Mouse (Mus musculus) MEL-GATA-1-ER (cell line): ENCODE measurements around the gene Rhobtb3.

Experiments
- DNase-seq: peaks from one replicate; pipeline ENCODE4 v3.0.0-alpha.2; 2012; ENCODE audit warnings: low read depth; ENCODE audit errors: extremely low read depth

Gene Rhobtb3

DNA sequence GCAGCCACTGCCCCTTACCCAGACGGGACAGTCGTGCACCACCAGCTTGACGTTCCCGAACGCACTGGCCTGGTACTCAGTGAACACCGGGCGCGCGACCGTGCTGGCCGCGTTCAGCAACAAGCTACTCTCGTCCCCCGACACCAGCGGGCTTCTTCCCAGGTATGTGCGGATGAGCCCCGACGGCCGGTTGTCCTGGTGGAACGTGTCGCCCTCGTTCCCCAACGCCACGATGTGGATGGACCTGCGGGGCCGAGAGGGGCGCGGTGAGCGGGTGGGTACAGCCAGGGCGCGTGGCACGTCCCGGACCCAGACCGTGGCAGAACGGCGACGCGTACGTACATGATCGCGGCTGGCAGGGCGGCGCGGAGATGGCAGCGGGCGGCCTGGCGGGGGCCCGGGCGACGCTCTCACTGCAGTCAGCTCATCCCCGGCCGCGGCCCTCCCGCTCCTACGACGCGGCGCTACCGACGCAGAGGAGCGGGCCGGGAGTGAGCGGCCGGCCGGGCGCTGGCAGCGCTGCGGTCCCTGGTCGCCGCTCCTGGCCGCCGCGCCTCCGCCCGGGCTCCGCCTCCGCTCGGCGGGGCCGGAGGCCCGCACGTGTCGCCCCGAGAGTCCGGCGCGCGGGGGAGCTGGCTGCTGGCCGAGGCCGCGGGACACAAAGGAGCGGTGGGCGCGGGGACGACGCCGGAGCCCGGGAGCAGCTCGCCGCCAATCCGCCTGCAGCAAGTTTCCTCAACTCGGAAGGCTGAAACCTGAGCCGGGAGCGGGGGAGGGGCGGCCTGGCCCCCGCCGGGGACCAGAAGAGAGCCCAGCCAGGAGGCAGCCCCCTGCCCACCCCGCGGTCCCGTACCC, at the start of gene Rhobtb3:
Rhobtb3 (minus strand) TSS at position 737 of the 855 bp plus-strand sequence.
- DNase-seq, result no peak

- DNase-seq, result no peak
These were observed 48.7 kb upstream of the Rhobtb3 start for GRCm38 (mm10) chr13:75992169-75993028.

DNA sequence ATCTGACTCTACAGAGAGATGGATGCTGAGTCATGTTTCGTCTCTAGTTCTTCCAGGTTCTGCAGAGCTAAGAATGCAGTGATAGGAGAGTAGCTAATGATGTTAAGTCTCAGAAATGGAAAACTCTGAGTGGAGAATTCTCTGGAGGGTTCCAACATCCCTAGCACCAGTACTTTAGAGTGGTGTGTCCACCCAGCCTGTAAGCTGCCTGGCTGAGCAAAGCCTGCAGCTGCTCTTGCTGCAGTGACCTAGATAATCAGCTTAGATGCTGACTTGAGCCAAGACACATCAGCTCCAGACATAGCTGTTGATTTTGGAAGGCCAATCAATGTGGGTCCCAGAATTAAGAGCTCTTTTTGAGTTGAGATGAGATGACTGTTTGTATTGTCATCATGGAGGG, 44.4 kb upstream of the Rhobtb3 start:
- DNase-seq, result no peak

DNA sequence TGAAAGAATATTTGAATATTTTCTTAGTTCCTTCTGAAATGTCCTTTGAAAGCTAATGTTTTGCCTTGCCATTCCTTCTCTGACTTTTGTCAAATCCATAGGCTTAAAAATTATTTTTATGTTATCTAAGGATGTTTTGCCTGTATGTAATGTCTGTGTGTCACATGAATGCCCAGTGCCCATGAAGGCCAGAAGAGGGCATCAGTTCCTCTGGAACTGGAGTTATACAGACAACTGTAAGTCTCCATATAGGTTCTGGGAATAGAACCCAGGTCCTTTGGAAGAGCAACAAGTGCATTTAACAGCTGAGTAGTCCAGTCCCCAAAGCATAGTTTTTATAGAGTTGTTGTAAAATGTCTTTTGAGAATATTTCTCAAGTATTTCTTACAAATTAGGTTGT, 38.2 kb upstream of the Rhobtb3 start:
- peak; percentile 10 for DNase-seq

DNA sequence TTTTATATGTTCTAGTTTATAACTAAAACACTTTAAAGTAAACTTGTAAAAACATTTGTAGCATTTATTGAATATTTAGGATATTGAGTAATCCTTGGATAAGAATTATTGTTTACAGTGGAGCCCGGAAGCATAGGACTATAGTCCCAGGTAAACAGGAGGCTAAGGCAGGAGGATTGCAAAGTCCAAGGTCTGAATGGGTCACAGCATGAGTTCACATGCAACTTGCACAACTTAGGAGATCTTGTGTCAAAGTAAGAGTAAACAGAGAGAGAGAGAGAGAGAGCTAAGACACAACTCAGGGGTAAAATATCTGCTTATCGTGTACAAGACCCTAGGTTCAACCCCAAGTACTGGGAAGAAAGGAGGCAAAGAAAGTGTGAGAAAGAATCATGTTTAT, 32.9 kb upstream of the Rhobtb3 start:
- no peak for DNase-seq

DNA sequence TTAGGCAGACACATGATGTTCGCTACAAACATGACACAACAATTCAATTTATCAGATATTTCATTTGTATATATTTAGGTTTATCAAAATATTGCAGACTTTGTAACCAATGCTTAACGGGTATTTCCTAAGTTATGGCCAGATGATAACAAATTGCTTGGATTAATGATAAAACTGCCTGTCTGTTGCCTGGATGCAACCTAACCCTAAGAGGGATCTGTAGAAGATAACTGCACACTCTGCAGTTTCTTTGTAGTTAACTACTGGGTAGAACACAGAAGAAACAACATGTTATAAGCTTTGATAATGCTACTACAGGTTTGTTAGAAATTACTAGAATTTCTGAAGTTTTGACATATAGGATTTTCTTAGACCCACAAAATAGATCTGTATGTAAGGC, 32.5 kb upstream of the Rhobtb3 start:
- DNase-seq, result no peak

DNA sequence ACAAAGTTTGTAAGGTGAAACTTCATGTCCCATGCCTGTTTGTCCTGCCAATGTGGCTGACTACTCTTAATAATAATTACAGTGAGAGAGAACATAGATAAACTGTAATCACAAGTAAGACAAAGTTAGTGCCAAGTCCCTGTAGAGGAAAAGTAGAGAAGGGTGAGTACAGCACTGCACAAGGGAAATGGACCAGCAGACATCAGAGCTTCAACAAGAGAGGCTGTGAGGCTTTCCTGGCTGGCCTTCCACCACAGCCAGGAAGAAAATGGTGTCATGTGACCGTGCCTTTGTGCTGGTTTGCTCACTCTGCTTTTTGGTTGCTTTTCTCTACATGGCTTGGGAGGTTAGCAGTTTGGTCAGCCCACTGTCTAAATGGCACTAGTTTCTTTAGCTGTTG, 31.9 kb upstream of the Rhobtb3 start:
- no peak for DNase-seq

GRCm38 (mm10) chr13:75974481-75974880, 30.8 kb upstream of the Rhobtb3 start:
- DNase-seq, result no peak

GRCm38 (mm10) chr13:75966850-75967249, 23.1 kb upstream of the Rhobtb3 start, which contains the start of gene Spata9:
TSS of gene Spata9 (plus strand) at chr13:75967150.
- no peak for DNase-seq

GRCm38 (mm10) chr13:75955357-75955992, 11.8 kb upstream of the Rhobtb3 start:
- DNase-seq, result no peak

DNA sequence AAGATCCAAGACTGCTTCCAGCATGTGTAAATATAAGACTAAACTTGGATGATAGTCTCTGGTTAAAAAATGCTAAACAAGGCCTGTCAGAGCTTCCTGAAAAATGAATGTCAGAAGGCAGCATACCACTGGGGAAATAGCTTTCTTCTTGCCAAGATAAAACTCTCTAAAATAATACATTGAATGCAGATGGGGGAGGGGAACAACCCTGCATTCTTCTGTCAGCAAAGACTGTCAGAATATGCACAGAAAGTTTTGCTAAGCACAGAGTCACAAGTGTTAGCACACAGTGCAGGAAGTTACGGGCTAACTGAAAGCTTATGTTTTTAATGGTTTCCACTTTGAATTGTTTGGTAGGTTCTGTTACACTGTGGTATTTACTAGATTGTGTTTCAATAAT, 6.6 kb upstream of the Rhobtb3 start:
- no peak for DNase-seq

DNA sequence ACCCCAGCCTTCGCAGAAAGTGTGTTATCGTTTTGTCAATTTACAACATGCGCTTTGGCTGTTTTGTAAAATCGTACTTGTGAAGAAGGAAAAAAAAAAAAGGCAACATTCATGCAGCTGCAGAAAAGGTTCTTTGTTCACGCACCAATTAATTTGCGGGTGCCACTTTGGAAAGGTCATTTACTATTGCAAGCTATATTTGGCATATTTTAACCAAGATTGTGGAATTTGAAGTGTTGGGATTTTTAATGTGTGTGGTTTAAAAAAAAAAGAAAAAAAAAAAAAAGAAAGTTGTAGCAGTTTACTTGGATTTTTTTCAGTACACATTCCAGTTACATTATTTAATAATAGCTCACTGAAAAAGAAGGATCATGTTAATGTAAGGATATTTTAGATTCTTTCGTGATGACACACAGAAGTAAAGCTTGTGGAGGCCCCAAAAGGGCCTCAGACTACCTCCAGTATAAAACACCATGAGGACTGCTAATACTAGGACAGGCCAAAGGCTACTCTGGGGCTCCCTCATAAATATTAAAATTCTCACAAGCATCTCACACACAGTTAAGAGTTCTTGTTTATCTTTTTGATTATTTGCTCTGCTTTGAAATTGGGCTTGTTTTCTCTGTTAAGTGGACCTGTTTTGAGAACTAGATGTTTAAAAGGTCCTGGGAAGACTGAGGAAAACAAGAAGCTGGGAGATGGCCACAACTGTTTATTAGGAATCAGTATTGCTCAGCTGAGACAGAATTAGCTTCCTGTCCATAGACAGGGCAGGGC, 507 bp upstream of the Rhobtb3 start:
- no peak for DNase-seq

- DNase-seq, result no peak
These were observed 994 bp downstream of the Rhobtb3 start for GRCm38 (mm10) chr13:75942731-75943130.

GRCm38 (mm10) chr13:75941518-75942295, 2.0 kb downstream of the Rhobtb3 start:
- DNase-seq, result no peak

- peak; percentile 26 for DNase-seq
These were observed 2.8 kb downstream of the Rhobtb3 start for GRCm38 (mm10) chr13:75940791-75941517.

- no peak for DNase-seq
These were observed 4.9 kb downstream of the Rhobtb3 start for GRCm38 (mm10) chr13:75938866-75939265.

DNA sequence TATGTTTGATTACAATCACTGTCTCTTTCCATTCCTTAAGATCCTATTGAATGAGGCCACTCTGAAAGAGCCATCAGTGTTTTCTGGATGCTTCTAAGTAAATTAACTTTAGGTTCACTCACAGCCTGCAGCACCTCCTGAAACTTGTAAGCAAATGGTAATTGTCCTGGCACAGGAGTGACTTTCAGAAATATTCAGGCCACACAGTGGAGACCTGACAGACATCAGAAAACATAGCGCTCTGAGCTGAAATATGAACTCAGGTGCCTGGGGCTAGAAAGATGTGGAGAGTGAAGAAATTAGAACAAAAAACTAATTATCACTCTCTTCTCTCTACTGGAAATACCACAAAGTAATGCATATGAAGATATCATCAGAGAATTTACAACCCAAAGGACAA, 10.4 kb downstream of the Rhobtb3 start:
- DNase-seq, result no peak

- DNase-seq, result no peak
These were observed 12.7 kb downstream of the Rhobtb3 start for GRCm38 (mm10) chr13:75931073-75931472.

GRCm38 (mm10) chr13:75930660-75931059, 13.1 kb downstream of the Rhobtb3 start:
- DNase-seq, result no peak

GRCm38 (mm10) chr13:75930023-75930422, 13.7 kb downstream of the Rhobtb3 start:
- no peak for DNase-seq
